Mouse (Mus musculus) small intestine, adult 2 months (tissue): ENCODE results near the gene Myl4.

ENCODE experiments used
- CTCF ChIP-seq: fragments of 200-500 bp; IDR thresholded peaks from 2 replicates; pipeline ENCODE4 v1.5.1; 2012; ENCODE audit warnings: low read depth, mild to moderate bottlenecking, control low read depth, inconsistent platforms, low read length, moderate library complexity, mixed read lengths; ENCODE audit not compliant: insufficient replicate concordance, insufficient read length; ENCODE audit errors: extremely low read depth
- POLR2A ChIP-seq: fragments of 200-500 bp; IDR thresholded peaks from 2 replicates; pipeline ENCODE4 v1.6.1; 2012; ENCODE audit warnings: low read depth, mild to moderate bottlenecking, control low read depth, inconsistent platforms, low read length, moderate library complexity

DNA sequence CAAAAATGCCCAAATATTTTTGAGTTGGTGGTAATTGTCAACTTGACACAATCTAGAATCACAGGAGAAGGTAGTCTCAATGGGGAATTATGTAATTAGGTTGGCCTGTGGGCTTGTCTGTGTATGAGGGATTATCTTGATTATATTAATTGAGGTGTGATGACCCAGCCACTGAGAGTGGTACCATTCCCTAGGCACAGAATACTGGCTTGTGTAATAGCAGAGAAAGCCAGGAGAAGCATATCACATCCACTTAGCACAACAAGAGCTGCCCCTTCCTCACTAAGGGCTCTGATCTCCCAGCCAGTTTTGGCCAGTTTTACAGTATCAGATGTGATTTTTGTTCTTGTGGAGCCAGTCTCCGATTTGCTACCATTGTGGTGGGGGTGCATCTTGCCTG lies 39.1 kb downstream of the Myl4 start:
- TF ChIP-seq CTCF (no peak), POLR2A (no peak)
